Mouse (Mus musculus): ENCODE measurements around the gene Tmem104. TPM values are rescaled to one million over a fixed set of nuclear protein-coding genes. Genes with fewer than 3 reads are reported as not detected.

Gene Tmem104
- total RNA-seq, 4 experiments from 2014 or later, result 4.3 to 7.2 (median 6.3) TPM

- DNase-seq (ENCODE audit: low spot score in 2 of 2), result no peak
Measured at GRCm38 (mm10) chr11:115198932-115199384, 11.7 kb downstream of the Tmem104 start.

GRCm38 (mm10) chr11:115200520-115200919 lies 13.2 kb downstream of the Tmem104 start:
- no peak for DNase-seq (ENCODE audit: low spot score in 2 of 2)

- DNase-seq (ENCODE audit: low spot score in 2 of 2), result peak; percentile 63 to 66
Measured at GRCm38 (mm10) chr11:115202316-115202715, 15.0 kb downstream of the Tmem104 start.

- DNase-seq (ENCODE audit: low spot score in 2 of 2), result no peak
Measured at GRCm38 (mm10) chr11:115202756-115203155, 15.5 kb downstream of the Tmem104 start.

- DNase-seq (ENCODE audit: low spot score in 2 of 2), result no peak
Measured at GRCm38 (mm10) chr11:115208126-115208525, 20.8 kb downstream of the Tmem104 start.

- no peak for DNase-seq (ENCODE audit: low spot score in 2 of 2)
Measured at GRCm38 (mm10) chr11:115208776-115209732, 21.8 kb downstream of the Tmem104 start.

- DNase-seq (ENCODE audit: low spot score in 2 of 2), result no peak
Measured at GRCm38 (mm10) chr11:115209958-115210357, 22.7 kb downstream of the Tmem104 start.

- no peak for DNase-seq (ENCODE audit: low spot score in 2 of 2)
Measured at GRCm38 (mm10) chr11:115212116-115212515, 24.8 kb downstream of the Tmem104 start.

- no peak for DNase-seq (ENCODE audit: low spot score in 2 of 2)
Measured at GRCm38 (mm10) chr11:115215123-115215522, 27.8 kb downstream of the Tmem104 start.

- no peak for DNase-seq (ENCODE audit: low spot score in 2 of 2)
Measured at GRCm38 (mm10) chr11:115217439-115218410, 30.4 kb downstream of the Tmem104 start.

GRCm38 (mm10) chr11:115219263-115219662 lies 32.0 kb downstream of the Tmem104 start:
- peak; percentile 56 to 58 for DNase-seq (ENCODE audit: low spot score in 2 of 2)

- no peak for DNase-seq (ENCODE audit: low spot score in 2 of 2)
Measured at GRCm38 (mm10) chr11:115219685-115220084, 32.4 kb downstream of the Tmem104 start.

- DNase-seq (ENCODE audit: low spot score in 2 of 2), result no peak
Measured at GRCm38 (mm10) chr11:115222077-115222476, 34.8 kb downstream of the Tmem104 start.

GRCm38 (mm10) chr11:115222570-115222969 lies 35.3 kb downstream of the Tmem104 start:
- DNase-seq (ENCODE audit: low spot score in 2 of 2), result no peak

GRCm38 (mm10) chr11:115223451-115223850 lies 36.2 kb downstream of the Tmem104 start:
- DNase-seq (ENCODE audit: low spot score in 2 of 2), result no peak

GRCm38 (mm10) chr11:115223877-115224276 lies 36.6 kb downstream of the Tmem104 start:
- no peak for DNase-seq (ENCODE audit: low spot score in 2 of 2)

- peak; percentile 46 to 54 for DNase-seq (ENCODE audit: low spot score in 2 of 2)
Measured at GRCm38 (mm10) chr11:115224889-115225288, 37.6 kb downstream of the Tmem104 start.

- no peak for DNase-seq (ENCODE audit: low spot score in 2 of 2)
Measured at GRCm38 (mm10) chr11:115225301-115225700, 38.0 kb downstream of the Tmem104 start.

- DNase-seq (ENCODE audit: low spot score in 2 of 2), result no peak
Measured at GRCm38 (mm10) chr11:115226811-115227491, 39.7 kb downstream of the Tmem104 start.

GRCm38 (mm10) chr11:115227640-115228039 lies 40.4 kb downstream of the Tmem104 start:
- no peak for DNase-seq (ENCODE audit: low spot score in 2 of 2)

GRCm38 (mm10) chr11:115228430-115228829 lies 41.1 kb downstream of the Tmem104 start:
- DNase-seq (ENCODE audit: low spot score in 2 of 2), result peak in 1 of 2 experiments; percentile 39

All from gastrocnemius, adult 8-10 months (tissue).